Mouse (Mus musculus) stomach, embryonic 15.5 days (tissue): ENCODE measurements around the gene A730049H05Rik. TPM values are rescaled to one million over a fixed set of nuclear protein-coding genes. Genes with fewer than 3 reads are reported as not detected.
A peak's percentile ranks its signal among the peaks of the same experiment; 100 is the strongest.

Source experiments
- ATAC-seq: fragments of 200-750 bp; cut with Nextera tagmentation; 2 replicates; pipeline ENCODE4 v1.8.0; 2017; ENCODE audit warnings: low read depth, moderate number of reproducible peaks, moderate TSS enrichment; ENCODE audit not compliant: insufficient read depth, low FRiP score
- H3K27ac ChIP-seq: fragments of 300-500 bp; sonication (generic); 2 replicates; pipeline ENCODE4 v1.5.1; 2015; ENCODE audit warnings: mild to moderate bottlenecking, inconsistent platforms
- H3K27me3 ChIP-seq: fragments of 300-500 bp; sonication (generic); replicated peaks from 2 replicates; pipeline ENCODE4 v1.6.1; 2015; ENCODE audit warnings: inconsistent platforms
- H3K36me3 ChIP-seq: fragments of 300-500 bp; sonication (generic); 2 replicates; pipeline ENCODE4 v1.6.1; 2015; ENCODE audit warnings: inconsistent platforms
- H3K4me1 ChIP-seq: fragments of 300-500 bp; sonication (generic); 2 replicates; pipeline ENCODE4 v1.6.1; 2015; ENCODE audit warnings: inconsistent platforms
- H3K4me2 ChIP-seq: fragments of 300-500 bp; sonication (generic); 2 replicates; pipeline ENCODE4 v1.6.1; 2015; ENCODE audit warnings: mild to moderate bottlenecking, inconsistent platforms
- H3K4me3 ChIP-seq: fragments of 300-500 bp; sonication (generic); replicated peaks from 2 replicates; pipeline ENCODE4 v1.5.1; 2015; ENCODE audit warnings: inconsistent platforms
- H3K9ac ChIP-seq: fragments of 300-500 bp; sonication (generic); 2 replicates; pipeline ENCODE4 v1.6.1; 2015; ENCODE audit warnings: inconsistent platforms
- H3K9me3 ChIP-seq: fragments of 300-500 bp; sonication (generic); 2 replicates; pipeline ENCODE4 v1.6.1; 2016; ENCODE audit warnings: inconsistent platforms
- WGBS: fragments of 180-500 bp; shearing (Covaris S2); methylation state at CpG from one replicate; pipeline ENCODE4 v1.1.7; 2015; 5-methylcytosine and 5-hydroxymethylcytosine counted together
- polyA plus RNA-seq: library from polyadenylated mRNA; unstranded; fragments of >200 nt; fragmentation: Nextera tagmentation; extraction: Ambion mirVana; gene quantifications from 2 replicates; pipeline ENCODE4 v1.2.1, GENCODE M21; 2015

A730049H05Rik gene
- 0.49 and 0.61 TPM in 2 replicates for polyA plus RNA-seq

DNA sequence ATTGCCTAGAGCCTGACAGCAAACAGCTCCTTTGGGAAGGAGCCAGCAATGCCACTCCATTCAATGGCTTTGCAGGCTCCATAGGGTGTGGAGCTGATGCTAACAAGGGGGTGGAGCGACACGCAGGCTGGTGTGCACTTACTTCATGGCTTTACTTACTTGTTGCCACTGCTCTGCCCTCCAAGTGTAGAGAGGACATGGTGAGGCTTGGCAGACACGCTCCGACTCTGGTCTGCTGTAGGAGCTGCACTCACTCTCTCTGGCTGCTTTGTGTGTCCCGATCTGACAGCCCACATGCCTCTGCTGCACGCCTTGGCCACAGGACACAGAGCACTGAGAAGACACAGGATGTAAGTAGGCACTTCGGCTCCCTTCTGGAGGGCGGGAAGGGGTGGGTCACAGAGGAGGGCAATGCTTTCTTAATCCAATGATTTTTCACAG lies at the start of gene A730049H05Rik:
Gene A730049H05Rik, plus strand, starts transcription at position 168 of the 441 bp plus-strand sequence.
- Histone ChIP-seq H3K9ac (no peak within 1 kb of the TSS), H3K4me1 (peaks cover 6% of the 10 kb centered on the region; the same call in 1 of the 2 replicates), H3K4me3 (no peak within 1 kb of the TSS), H3K9me3 (no peaks in the 10 kb centered on the region), H3K36me3 (no peaks in the 10 kb centered on the region), H3K4me2 (0 out of 2 replicates have a peak within 1 kb of the TSS, but pooled peaks have one; percentile 11), H3K27me3 (no peaks in the 10 kb centered on the region), H3K27ac (no peak within 1 kb of the TSS)
- WGBS, result 30% methylated on average over 8 of the region's 8 CpGs
- ATAC-seq, result peak; percentile 31; the same call in 1 of the 2 replicates

DNA sequence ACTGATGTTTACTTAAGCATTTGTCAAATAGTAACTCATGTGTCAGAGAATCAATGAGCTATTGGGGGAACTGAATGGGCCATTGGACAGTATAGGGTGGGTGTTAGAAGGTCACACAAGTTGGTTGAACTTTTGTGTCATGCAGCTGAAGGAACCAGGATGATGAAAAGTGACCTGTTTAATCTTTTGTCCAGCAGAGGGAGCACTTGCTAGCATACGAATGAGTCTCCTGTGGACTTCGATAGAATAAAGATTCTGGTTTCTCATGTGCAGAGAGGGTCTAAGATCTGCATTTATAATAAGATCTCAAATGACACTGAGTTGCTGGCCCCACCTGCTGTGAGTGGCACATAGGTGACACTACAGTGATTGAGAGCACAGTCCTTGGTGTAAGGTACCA lies 39.9 kb upstream of the A730049H05Rik start:
- no peaks in the 10 kb centered on the region for H3K4me1 ChIP-seq

DNA sequence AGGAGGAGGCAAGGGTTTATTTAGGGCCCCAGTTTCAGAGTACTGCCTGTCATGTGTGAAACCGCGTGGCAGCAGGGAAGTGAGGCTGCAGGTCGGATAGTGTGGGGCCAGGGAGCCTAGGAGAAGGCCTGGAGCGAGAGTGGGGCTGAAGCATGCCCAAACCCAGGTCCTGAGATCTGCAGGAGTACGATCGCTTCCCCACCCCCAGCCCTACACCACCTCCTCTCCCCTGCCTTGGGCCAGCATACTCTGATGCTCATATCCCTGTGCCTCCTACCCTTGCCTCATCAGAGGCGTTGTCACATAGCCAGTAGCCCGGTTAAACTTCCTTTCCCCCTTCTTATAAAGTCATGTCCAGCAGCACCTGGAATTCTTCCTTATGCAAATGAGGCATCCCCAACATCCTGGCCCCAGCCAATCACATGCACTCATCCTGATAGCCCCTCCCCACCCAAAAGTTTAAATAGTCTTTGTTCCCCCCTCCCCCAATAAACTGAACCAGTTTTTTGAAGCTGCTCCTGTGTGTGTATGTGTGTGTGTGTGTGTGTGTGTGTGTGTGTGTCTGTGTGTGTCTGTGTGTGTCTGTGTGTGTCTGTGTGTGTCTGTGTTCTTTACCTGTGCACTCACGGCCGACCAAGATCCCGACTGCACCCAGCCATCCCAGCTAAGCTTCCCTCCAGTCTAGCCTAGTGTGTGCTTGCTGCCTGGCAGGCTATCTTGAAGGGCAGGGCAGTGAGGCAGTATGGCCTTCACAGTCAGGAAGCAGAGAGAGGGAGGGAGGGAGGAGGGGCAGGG lies 36.9 kb upstream of the A730049H05Rik start:
- Histone ChIP-seq H3K4me1 (no peaks in the 10 kb centered on the region), H3K9ac (no peak overlapping the region), H3K4me3 (no peak overlapping the region), H3K4me2 (no peak overlapping the region), H3K27me3 (no peaks in the 10 kb centered on the region), H3K36me3 (no peaks in the 10 kb centered on the region), H3K9me3 (no peaks in the 10 kb centered on the region), H3K27ac (no peak overlapping the region)
- WGBS, result 73% methylated on average over 11 of the region's 11 CpGs
- peak; percentile 43; the same call in 1 of the 2 replicates for ATAC-seq

More for the DNA sequence above, 39.9 kb upstream of the A730049H05Rik start:
- Histone ChIP-seq H3K27me3 (no peaks in the 10 kb centered on the region), H3K4me2 (no peak overlapping the region), H3K4me3 (no peak overlapping the region), H3K36me3 (no peaks in the 10 kb centered on the region), H3K9me3 (no peaks in the 10 kb centered on the region), H3K9ac (no peak overlapping the region), H3K27ac (no peak overlapping the region)
- 9% methylated on average over 2 of the region's 2 CpGs for whole genome bisulfite sequencing
- no peak for ATAC-seq

DNA sequence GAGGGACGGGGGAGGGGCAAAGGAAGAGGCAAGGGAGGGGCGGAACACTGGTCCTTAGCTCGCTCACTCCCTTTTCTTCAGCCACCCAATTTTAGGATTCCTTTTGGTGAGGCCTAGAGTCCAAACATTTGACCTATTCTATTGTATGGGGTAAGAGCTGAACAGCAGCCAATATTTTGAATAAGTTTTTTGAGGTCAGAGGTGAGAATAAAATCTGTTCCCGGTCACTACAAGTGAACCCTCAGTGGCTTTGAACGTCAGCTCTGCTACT lies 36.4 kb upstream of the A730049H05Rik start:
- no peaks in the 10 kb centered on the region for H3K27me3 ChIP-seq
- H3K4me3 ChIP-seq, result no peak overlapping the region
- no peak overlapping the region for H3K4me2 ChIP-seq
- no peak for ATAC-seq
- no peaks in the 10 kb centered on the region for H3K4me1 ChIP-seq
- H3K9ac ChIP-seq, result no peak overlapping the region
- H3K36me3 ChIP-seq, result no peaks in the 10 kb centered on the region
- H3K27ac ChIP-seq, result no peak overlapping the region
- 46% methylated on average over 5 of the region's 5 CpGs for WGBS
- H3K9me3 ChIP-seq, result no peaks in the 10 kb centered on the region

DNA sequence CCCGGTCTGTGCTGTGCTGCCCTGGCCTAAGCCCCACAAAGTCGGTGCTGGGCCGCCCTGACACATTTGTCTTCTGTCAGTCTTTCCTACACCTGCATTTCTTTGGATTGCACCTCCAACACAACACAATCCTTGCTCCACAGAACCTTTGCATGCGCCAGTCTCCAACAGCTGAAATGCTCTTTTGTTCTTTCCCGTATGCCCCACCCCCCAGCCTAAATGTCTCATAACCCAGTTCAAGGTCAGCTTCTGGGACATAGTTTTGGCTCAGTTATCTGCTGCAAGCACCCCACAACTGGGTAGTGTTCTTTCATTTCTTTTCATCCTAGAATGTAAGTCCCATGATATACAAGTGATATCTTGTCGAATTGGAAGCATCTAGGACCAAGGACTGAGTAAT lies 34.8 kb upstream of the A730049H05Rik start:
- Histone ChIP-seq H3K9ac (no peak overlapping the region), H3K36me3 (no peaks in the 10 kb centered on the region; the same call in 1 of the 2 replicates), H3K4me3 (no peak overlapping the region), H3K27me3 (no peaks in the 10 kb centered on the region), H3K27ac (no peak overlapping the region), H3K4me1 (no peaks in the 10 kb centered on the region), H3K4me2 (no peak overlapping the region), H3K9me3 (no peaks in the 10 kb centered on the region)
- WGBS, result 80% methylated on average over 6 of the region's 6 CpGs
- ATAC-seq, result no peak

DNA sequence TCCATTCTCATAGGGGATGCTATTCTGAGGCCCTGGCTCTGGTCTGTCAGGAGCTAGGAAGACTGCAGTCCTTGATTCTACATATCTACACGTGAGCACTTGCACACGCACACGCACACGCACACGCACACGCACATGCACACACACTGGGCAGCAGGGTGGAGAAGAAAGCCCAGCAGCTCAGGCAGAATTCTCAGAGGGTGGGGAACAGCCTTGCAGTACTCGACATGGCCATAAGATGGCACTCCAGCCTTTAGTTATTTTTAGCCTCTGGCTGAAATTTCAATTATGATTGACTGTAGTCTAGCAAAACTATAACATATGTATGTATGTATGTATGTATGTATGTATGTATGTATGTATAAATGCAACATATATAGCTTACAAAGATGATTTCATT lies 31.5 kb upstream of the A730049H05Rik start:
- no peak for ATAC-seq
- Histone ChIP-seq H3K9ac (no peak overlapping the region), H3K27ac (no peak overlapping the region), H3K4me1 (0 out of 2 replicates have a peak, but pooled peaks cover 4% of the 10 kb centered on the region), H3K27me3 (no peaks in the 10 kb centered on the region), H3K36me3 (no peaks in the 10 kb centered on the region; the same call in 1 of the 2 replicates), H3K4me2 (no peak overlapping the region), H3K9me3 (no peaks in the 10 kb centered on the region), H3K4me3 (no peak overlapping the region)
- 30% methylated on average over 7 of the region's 7 CpGs for WGBS

DNA sequence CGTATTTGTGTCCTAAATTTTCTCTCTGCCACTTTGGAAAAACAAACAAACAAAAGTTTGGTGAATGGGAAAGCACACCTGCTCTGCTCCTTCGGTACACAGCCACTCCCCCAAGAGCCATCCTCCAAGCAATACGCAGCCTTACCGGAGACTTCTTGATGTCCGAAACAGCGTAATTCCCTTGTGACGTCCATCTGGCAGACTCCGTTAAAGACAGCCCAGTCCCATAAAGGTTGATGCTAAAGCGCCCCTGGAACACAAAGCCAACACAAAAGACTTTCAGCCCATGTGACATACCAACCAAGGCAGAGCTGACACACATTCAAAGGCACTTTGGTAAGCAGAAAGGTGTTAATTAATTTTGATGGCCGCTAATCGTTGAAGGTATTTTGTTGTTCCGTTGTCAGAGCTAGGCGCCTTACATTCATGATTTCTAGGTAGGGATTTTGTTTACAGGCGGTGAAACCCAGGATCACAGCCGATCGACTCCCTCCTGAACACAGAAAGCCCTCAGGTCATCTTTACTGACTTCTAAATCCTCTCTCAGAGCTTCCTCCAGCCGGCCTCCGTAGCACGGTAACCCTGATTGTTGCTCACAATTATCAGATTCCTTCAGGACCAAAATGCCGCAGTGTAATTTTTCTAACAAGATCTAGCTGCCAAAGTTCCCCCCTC lies 29.4 kb upstream of the A730049H05Rik start:
- Histone ChIP-seq H3K9ac (peak overlapping the region; percentile 4; the same call in 1 of the 2 replicates), H3K36me3 (no peaks in the 10 kb centered on the region; the same call in 1 of the 2 replicates), H3K4me2 (peak overlapping the region; percentile 43), H3K4me3 (peak overlapping the region; percentile 17; the same call in 1 of the 2 replicates), H3K9me3 (no peaks in the 10 kb centered on the region), H3K27me3 (no peaks in the 10 kb centered on the region), H3K27ac (no peak overlapping the region), H3K4me1 (0 out of 2 replicates have a peak, but pooled peaks cover 4% of the 10 kb centered on the region)
- ATAC-seq, result no peak
- 20% methylated on average over 20 of the region's 20 CpGs for WGBS

DNA sequence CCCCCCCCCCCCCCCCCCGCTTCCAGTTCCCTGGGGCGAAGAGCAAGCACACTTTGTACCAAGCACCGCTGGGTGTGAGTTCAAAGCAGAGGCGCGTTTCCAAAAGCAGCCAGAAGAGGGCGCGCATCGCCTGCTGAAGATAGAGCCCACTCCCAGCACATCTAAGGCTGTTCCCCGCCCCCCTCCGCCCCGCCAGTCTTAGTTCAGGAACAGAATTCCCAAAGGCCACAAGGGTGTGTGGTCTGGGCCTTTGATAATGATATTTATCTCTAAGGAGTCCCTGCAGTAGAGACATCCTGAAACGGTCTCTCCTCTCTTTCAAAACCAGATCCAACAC lies 28.9 kb upstream of the A730049H05Rik start:
- peak; percentile 65; the same call in 1 of the 2 replicates for ATAC-seq
- Histone ChIP-seq H3K27ac (no peak overlapping the region), H3K9ac (peak overlapping the region; percentile 4; the same call in 1 of the 2 replicates), H3K4me2 (peak overlapping the region; percentile 43), H3K27me3 (no peaks in the 10 kb centered on the region), H3K4me1 (0 out of 2 replicates have a peak, but pooled peaks cover 4% of the 10 kb centered on the region), H3K4me3 (peak overlapping the region; percentile 17; the same call in 1 of the 2 replicates), H3K9me3 (no peaks in the 10 kb centered on the region), H3K36me3 (no peaks in the 10 kb centered on the region; the same call in 1 of the 2 replicates)
- 3% methylated on average over 11 of the region's 12 CpGs for WGBS

DNA sequence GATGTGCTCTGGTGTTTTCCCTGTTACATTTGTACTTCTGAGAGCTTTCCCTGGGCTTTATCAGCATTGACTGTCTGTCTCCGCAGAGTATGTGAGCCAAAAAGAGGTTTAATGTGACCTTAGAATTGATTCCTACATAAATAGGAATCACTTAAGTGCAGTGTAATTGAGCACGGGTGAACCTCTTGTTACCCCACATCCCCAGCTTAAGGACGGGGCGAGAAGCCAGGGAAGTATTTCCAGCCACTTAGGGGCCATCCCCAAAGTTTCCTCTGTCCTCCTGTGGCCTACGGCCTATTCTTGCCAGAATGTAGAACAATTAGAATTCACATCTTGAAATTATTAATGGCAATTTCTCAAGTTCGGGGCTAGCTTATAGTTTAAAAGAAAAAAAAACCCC lies 22.5 kb upstream of the A730049H05Rik start:
- Histone ChIP-seq H3K27me3 (no peaks in the 10 kb centered on the region), H3K27ac (peak overlapping the region; percentile 11; the same call in 1 of the 2 replicates), H3K4me2 (no peak overlapping the region), H3K9ac (no peak overlapping the region), H3K4me1 (no peaks in the 10 kb centered on the region), H3K36me3 (0 out of 2 replicates have a peak, but pooled peaks cover 5% of the 10 kb centered on the region), H3K9me3 (no peaks in the 10 kb centered on the region), H3K4me3 (no peak overlapping the region)
- no peak; the same call in 1 of the 2 replicates for ATAC-seq
- 55% methylated on average over 6 of the region's 6 CpGs for WGBS

DNA sequence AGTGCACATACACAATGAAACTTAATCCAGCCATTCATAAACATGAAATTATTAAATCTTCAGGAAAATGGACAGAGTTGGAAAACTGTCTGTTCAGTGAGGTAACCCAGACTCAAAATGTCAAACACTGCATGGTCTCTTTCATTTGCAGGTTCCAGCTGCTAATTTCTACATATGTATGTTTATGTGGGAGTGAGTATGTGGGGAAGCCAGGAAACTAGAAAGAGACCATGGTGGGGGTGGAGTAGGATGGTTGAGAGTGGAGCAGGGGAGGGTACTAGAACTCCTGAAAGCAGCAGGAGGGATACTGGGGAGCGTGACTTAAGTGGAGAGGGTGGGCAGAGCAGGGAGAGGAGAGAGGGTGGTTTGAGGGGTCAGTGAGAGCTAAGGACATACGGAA lies 14.8 kb upstream of the A730049H05Rik start:
- peaks cover 17% of the 10 kb centered on the region for H3K4me1 ChIP-seq
- H3K9ac ChIP-seq, result no peak overlapping the region
- 0 out of 2 replicates have a peak, but pooled peaks cover 2% of the 10 kb centered on the region for H3K36me3 ChIP-seq
- no peak; the same call in 1 of the 2 replicates for ATAC-seq
- H3K27ac ChIP-seq, result no peak overlapping the region
- no peak overlapping the region for H3K4me3 ChIP-seq
- no peaks in the 10 kb centered on the region for H3K9me3 ChIP-seq
- WGBS, result 66% methylated on average over 2 of the region's 2 CpGs
- no peaks in the 10 kb centered on the region for H3K27me3 ChIP-seq
- H3K4me2 ChIP-seq, result no peak overlapping the region

DNA sequence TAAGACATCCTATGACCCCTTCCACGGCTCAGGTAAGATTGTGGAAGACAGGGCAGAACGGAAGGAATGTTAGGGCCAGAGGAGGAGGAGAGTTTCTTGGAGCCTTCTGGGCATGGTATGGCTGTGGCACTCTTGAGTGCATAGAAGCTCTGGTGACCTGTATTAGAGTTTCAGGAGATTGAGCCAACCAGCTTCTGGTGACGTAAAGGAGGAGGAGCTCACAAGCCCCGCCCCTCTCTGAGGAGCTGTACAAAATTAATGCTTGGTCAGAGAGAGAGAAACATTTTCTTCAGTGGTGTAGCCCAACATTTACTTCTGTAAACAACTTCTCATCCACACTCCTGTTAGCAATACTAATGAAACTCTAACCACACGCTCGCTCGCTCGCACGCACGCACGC lies 13.9 kb upstream of the A730049H05Rik start:
- peaks cover 17% of the 10 kb centered on the region for H3K4me1 ChIP-seq
- no peak overlapping the region for H3K9ac ChIP-seq
- ATAC-seq, result no peak
- WGBS, result 93% methylated on average over 11 of the region's 11 CpGs
- H3K4me2 ChIP-seq, result no peak overlapping the region
- no peaks in the 10 kb centered on the region for H3K9me3 ChIP-seq
- H3K27ac ChIP-seq, result peak overlapping the region; percentile 21; the same call in 1 of the 2 replicates
- no peak overlapping the region for H3K4me3 ChIP-seq
- no peaks in the 10 kb centered on the region for H3K27me3 ChIP-seq
- H3K36me3 ChIP-seq, result no peaks in the 10 kb centered on the region

DNA sequence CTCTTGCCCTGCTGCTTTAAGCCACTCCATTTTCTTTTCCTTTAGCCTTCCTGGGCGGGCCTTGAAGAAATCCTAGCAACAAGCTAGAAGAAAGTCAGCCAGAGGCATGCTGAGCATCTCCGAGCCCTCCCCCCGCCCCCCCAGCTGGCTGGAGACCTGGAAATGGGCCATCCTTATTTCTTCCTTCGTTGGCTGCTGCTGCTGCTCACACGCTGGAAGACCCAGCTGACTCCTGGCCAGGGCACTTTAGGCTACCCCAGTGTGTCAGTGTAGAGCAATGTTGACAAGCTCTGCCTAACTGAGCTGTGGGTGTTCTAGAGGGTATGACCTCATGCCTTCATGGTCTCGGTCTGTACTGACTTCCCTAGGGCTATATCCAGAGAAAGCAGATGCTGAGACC lies 13.1 kb upstream of the A730049H05Rik start:
- no peak overlapping the region for H3K4me2 ChIP-seq
- H3K27me3 ChIP-seq, result no peaks in the 10 kb centered on the region
- no peaks in the 10 kb centered on the region for H3K36me3 ChIP-seq
- no peak overlapping the region for H3K4me3 ChIP-seq
- peaks cover 17% of the 10 kb centered on the region for H3K4me1 ChIP-seq
- no peak for ATAC-seq
- no peak overlapping the region for H3K9ac ChIP-seq
- H3K9me3 ChIP-seq, result no peaks in the 10 kb centered on the region
- WGBS, result 56% methylated on average over 6 of the region's 6 CpGs
- peak overlapping the region; percentile 32; the same call in 1 of the 2 replicates for H3K27ac ChIP-seq
